Mouse (Mus musculus): Measurements from ENCODE around the gene Palm3. TPM values are rescaled to one million over a fixed set of nuclear protein-coding genes. Genes with fewer than 3 reads are reported as not detected.

Palm3 gene
- total and polyA plus RNA-seq, 3 experiments = 0.13 to 0.77 (median 0.16) TPM

DNA sequence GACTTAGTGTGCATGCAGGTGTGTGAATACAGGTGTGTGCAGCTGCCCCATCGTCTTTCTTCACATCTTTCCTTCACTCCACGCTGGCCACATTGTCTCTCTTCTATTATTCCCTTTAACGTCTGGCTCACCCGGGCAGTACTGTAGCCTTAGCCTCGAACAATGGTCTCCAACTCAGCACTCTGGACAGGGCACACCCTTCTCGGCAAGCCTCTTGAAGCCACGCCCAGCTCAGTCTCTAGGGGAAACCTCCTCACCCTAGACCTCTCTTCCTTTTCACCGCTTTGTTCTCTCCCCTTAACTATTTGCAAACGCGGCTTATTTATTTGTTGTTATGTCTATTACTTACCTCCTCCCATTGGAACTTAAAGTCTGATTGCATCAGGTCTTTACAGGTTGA lies 6.2 kb downstream of the Palm3 start:
- Histone ChIP-seq H3K4me2 (ENCODE audit: insufficient read depth, low read depth, poor library complexity, severe bottlenecking) (no peak overlapping the region), H3K4me1 (ENCODE audit: control insufficient read depth in 1 of 2, insufficient read depth in 2 of 2) (peaks cover 2 to 4% of the 10 kb centered on the region in 2 experiments; a peak in 3 of 4 replicates), H3K9ac (ENCODE audit: insufficient read depth, low read depth) (no peak overlapping the region), H3K27ac (ENCODE audit: insufficient read depth, low read depth) (no peak overlapping the region), H3K79me2 (replicated peaks; ENCODE audit: control insufficient read depth, extremely low read depth, insufficient read depth, poor library complexity, severe bottlenecking) (no peaks in the 10 kb centered on the region), H3K36me3 (replicated peaks in 1 of 2; ENCODE audit: control insufficient read depth in 1 of 2, insufficient read depth in 1 of 2, low read length in 1 of 2) (peaks cover 0 to 23% of the 10 kb centered on the region in 2 experiments), H3K27me3 (replicated peaks) (peaks cover 9% of the 10 kb centered on the region), H3K4me3 (replicated peaks in 1 of 3; ENCODE audit: low read depth in 2 of 3, low read length in 2 of 3, poor library complexity in 1 of 3) (no peak overlapping the region), H3K9me3 (replicated peaks; ENCODE audit: low read length) (no peaks in the 10 kb centered on the region)
- dilution Hi-C loops (cut with MboI; ENCODE audit: extremely low pct_ligation_motif_present, extremely low pct_unique_long_range_greater_than_20kb, low sequenced_read_pairs) (no loop called here), in situ Hi-C loops (cut with MboI; ENCODE audit: low pct_ligation_motif_present, low pct_unique_long_range_greater_than_20kb, low sequenced_read_pairs) (loop anchor here (25.0 kb wide), 1 partner anchor 310 kb away; no protein-coding TSS in a partner anchor)
- peak; percentile 48 for DNase-seq (ENCODE audit: extremely low read depth)
- TF ChIP-seq NRF1 (IDR thresholded peaks at IDR 0.05; ENCODE audit: low read depth, low read length) = no peak
- no peak for TF ChIP-seq JUND (conservative IDR thresholded peaks at IDR 0.05; ENCODE audit: low read depth, low read length)
- TF ChIP-seq IRF4 (IDR thresholded peaks at IDR 0.05; ENCODE audit: low read depth, low read length) = no peak

GRCm38 (mm10) chr8:84029272-84029671 lies 8.0 kb downstream of the Palm3 start:
- Histone ChIP-seq H3K9me3 (replicated peaks; ENCODE audit: low read length) (no peaks in the 10 kb centered on the region), H3K36me3 (replicated peaks in 1 of 2; ENCODE audit: control insufficient read depth in 1 of 2, insufficient read depth in 1 of 2, low read length in 1 of 2) (peaks cover 0 to 38% of the 10 kb centered on the region in 2 experiments), H3K4me3 (replicated peaks in 1 of 3; ENCODE audit: low read depth in 2 of 3, low read length in 2 of 3, poor library complexity in 1 of 3) (no peak overlapping the region), H3K27me3 (replicated peaks) (peaks cover 1% of the 10 kb centered on the region), H3K4me1 (ENCODE audit: control insufficient read depth in 1 of 2, insufficient read depth in 2 of 2) (peaks cover 2 to 4% of the 10 kb centered on the region in 2 experiments; a peak in 3 of 4 replicates), H3K4me2 (ENCODE audit: insufficient read depth, low read depth, poor library complexity, severe bottlenecking) (no peak overlapping the region), H3K9ac (ENCODE audit: insufficient read depth, low read depth) (no peak overlapping the region), H3K79me2 (replicated peaks; ENCODE audit: control insufficient read depth, extremely low read depth, insufficient read depth, poor library complexity, severe bottlenecking) (no peaks in the 10 kb centered on the region), H3K27ac (ENCODE audit: insufficient read depth, low read depth) (no peak overlapping the region)
- dilution Hi-C loops (cut with MboI; ENCODE audit: extremely low pct_ligation_motif_present, extremely low pct_unique_long_range_greater_than_20kb, low sequenced_read_pairs) = no loop called here
- peak; percentile 19 for DNase-seq (ENCODE audit: extremely low read depth)
- in situ Hi-C loops (cut with MboI; ENCODE audit: low pct_ligation_motif_present, low pct_unique_long_range_greater_than_20kb, low sequenced_read_pairs) = loop anchor here (25.0 kb wide), 1 partner anchor 308 kb away; no protein-coding TSS in a partner anchor
- no peak for TF ChIP-seq CTCF (conservative IDR thresholded peaks at IDR 0.05 in 1 of 2, IDR thresholded peaks at IDR 0.05 in 1 of 2; ENCODE audit: low read depth in 2 of 2, low read length in 2 of 2)
- no peak for TF ChIP-seq E2F4 (IDR thresholded peaks at IDR 0.05; ENCODE audit: insufficient replicate concordance, low read depth, low read length)
- TF ChIP-seq MXI1 (IDR thresholded peaks at IDR 0.05; ENCODE audit: low read depth, low read length) = no peak
- TF ChIP-seq SMC3 (IDR thresholded peaks at IDR 0.05; ENCODE audit: low read depth, low read length) = no peak
- TF ChIP-seq TBP (conservative IDR thresholded peaks at IDR 0.05; ENCODE audit: low read depth, low read length) = no peak
- TF ChIP-seq BHLHE40 (IDR thresholded peaks at IDR 0.05; ENCODE audit: low read depth, low read length) = no peak
- TF ChIP-seq CHD1 (IDR thresholded peaks at IDR 0.05; ENCODE audit: low read depth, low read length) = no peak
- no peak for TF ChIP-seq RAD21 (IDR thresholded peaks at IDR 0.05; ENCODE audit: low read depth, low read length)
- TF ChIP-seq MEF2A (IDR thresholded peaks at IDR 0.05; ENCODE audit: borderline replicate concordance, low read depth, low read length) = no peak
- no peak for TF ChIP-seq TCF12 (IDR thresholded peaks at IDR 0.05; ENCODE audit: low read depth, low read length)
- no peak for TF ChIP-seq IRF4 (IDR thresholded peaks at IDR 0.05; ENCODE audit: low read depth, low read length)
- TF ChIP-seq KAT2A (IDR thresholded peaks at IDR 0.05; ENCODE audit: insufficient replicate concordance, low read length) = no peak
- no peak for TF ChIP-seq HCFC1 (IDR thresholded peaks at IDR 0.05; ENCODE audit: low read depth, low read length)
- no peak for TF ChIP-seq MAFK (IDR thresholded peaks at IDR 0.05; ENCODE audit: insufficient replicate concordance, low read length)
